Mouse (Mus musculus): ENCODE measurements around the gene Chrne. TPM values are rescaled to one million over a fixed set of nuclear protein-coding genes. Genes with fewer than 3 reads are reported as not detected.
A peak's percentile ranks its signal among the peaks of the same experiment; 100 is the strongest.
"Not testable (repeated sequence)": the region's sequence is repeated elsewhere in the genome, so short reads cannot be mapped to it uniquely, and the experiment has no call there.

The Chrne gene
- total and polyA plus RNA-seq, 3 experiments = 0.30 TPM; not detected in 2

DNA sequence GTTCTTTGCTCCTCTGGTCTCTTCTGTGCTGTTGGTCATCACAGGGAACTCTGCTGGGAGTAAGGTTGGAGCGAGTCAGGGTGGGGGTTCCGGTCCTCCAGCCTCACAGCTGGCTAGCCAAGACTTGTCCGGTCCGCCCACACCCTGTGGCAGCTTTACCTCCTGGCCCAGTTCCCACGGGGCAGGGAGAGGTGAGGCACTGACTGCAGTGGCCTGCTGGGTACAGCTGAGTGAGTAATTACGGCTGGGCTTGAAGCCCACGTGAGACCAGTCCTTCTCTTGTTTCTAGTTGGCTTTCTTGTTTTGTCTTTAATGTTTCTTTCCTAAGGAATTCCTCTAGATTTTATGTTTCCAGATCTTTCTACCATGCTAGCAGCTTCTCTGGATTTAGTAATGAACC is 33.6 kb downstream of the Chrne start:
- DNase-seq = peak; percentile 76

DNA sequence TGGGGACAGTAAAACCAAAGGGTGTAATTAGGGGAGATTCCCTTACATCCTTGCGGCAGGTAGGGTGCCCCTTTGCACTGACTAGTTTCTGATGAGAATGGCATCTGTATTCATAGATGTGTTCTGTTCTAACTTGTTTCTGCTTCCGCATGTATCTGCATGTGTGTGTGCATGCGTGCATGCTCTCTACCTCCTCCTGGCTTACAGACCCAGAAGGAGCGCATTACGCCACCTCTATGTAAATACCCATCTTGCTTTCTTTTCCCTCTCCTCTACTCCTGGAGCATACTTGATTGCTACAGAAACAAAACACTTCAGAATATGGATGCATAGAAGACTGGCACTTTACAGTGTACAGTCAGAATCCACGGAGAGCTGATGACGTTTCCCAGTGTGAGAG is 35.2 kb downstream of the Chrne start:
- DNase-seq = no peak

DNA sequence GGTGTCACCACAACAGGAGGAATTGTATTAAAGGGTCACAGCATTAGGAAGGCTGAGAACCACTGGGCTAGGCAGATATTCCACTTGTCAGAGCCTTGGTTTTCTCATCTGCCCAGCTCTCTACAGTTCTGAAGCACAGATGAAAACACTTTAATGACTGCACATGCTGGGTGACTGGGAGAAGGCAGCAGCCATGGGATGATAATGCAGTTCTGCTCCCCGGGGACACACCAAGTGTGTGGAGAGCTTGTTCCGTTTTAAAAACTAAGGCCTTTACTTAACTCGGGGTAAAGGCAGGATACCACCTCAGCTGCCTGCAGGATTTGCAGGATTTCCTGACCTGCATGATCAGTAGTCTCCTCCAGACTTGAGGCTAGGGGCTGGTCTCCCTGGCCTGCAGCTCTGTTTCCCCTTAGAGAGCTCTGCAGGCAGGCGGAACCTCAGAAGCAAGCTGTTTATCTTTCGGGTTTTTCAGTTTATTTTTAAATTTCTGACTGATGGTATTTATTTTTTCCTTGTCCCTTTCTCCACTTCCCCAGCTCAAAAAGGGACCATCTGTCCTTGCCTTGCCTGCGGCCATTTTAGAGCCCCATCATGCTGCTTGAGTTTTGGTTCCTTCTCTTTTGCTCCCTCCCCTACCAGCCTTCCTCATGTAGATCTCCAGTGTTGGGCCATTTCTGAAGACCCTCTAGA is 35.8 kb downstream of the Chrne start:
- DNase-seq = no peak

DNA sequence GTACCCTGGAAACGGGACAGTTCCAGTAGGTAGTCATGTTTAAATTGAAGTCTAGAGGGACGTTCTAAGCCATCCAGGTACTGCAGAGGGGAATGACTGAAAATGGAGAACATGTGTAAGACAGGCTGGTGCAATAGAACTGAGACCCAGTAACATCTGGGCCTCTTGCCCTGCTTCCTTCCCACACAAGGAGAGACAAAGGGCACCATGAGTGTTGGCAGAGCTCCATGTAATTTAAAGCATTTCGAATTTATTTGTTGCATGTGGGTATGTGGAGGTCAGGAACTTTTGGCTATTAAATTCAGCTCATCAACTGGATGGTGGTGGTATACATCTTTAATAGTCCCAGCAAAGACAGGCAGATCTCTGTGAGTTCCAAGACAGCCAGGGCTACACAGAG is 36.8 kb downstream of the Chrne start:
- DNase-seq = no peak

DNA sequence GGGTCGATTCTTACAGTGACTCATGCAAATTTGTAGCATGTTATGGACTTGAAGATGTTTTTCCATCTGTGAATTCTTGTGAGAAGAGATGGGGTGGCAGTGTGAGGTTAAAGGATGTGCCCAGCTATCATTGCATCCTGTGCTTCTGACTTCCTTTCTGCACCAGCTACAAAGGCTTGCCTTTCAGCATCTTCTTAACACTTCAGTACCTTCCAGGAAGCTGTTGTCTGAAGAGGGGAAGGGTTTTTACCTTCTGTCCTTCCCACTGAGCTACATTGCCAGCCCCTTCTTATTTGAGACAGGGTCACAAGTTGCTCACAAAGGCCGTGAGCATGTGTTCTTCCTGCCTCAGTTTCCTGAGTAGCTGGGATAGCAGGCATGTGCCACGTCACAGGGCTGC is 38.1 kb downstream of the Chrne start:
- DNase-seq = no peak

DNA sequence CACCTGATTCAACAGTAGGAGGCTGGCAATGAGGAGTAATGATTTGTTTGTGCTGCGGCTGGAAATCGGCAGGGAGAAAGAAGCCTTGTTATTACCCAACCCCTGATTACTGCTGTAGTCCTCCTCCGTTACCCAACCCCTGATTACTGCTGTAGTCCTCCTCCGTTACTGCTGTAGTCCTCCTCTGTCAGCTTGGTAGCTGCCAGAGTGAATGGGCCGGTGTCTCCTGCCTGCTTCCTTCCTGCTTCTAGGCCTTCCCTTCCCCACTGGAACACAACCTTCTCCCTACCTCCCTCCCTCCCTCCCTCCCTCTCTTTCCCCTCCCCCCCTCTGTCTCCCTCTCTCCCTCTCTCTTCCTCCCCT is 38.7 kb downstream of the Chrne start:
- DNase-seq = no peak

DNA sequence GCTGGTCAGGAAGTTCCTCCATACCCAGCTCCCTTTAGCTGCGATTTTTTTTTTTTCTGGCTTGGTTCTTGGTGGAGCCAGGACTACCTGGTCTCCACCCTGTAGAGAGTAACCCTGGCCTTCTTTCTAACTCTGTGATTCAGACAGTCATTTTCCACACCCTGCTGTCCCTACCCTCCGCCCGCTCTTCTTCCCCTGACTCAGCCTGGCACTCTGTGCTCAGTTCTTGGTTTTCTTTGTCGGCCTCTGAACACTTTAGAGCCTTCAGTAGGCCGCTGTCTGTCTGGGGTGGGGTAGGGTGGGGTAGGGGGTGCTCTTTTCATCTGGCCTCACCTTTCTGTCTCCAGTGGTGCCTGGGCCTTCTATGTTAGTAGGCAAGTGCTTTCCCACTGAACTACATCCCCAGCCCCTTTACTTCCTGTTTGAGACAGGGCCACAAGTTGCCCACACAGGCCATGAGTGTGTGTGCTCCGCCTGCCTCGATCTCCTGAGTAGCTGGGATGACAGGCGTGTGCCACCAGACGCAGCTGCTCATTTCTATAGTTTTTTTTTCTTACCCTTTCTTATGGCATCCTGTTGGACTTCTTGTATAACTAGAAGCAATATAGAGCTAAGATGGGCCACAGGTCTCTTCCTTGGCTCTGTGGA is 39.2 kb downstream of the Chrne start:
- peak; percentile 59 for DNase-seq

DNA sequence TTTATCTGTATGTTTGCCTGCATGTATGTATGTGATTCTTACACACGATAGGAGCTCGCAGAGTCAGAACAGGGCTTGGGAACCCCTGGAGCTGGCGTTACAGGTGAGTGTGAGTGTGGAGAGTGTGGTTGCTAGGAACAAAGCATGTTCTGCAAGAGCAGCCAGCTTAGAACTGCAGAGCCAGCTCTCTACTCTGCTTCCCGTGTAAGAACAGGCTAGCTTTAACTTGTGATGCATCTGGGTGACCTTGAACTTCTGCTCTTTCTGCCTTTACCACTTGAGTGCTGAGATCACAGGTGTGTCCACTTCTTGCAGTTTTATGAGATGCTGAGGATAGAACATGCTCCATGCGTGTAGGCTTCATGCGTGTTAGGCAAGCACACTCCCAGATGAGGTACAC is 40.1 kb downstream of the Chrne start:
- no peak for DNase-seq

DNA sequence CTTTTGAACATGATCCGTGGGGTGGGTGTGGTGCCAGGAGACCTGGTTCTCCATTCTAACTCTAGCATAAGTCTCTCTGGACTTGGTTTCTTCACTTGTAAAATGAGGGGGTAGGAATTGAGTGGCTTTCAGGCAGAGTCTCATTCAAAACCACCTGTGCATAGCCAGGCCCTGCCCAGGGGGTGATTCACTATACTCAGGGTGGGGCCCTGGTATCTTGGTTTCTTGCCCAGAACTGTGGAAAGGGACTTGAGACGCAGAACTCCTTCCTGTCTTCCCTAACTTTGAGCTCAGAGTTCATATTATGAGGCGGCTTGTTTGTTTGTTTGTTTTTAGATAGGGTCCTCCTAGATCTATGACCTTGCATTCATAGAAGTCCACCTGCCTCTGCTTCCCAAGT is 41.8 kb downstream of the Chrne start:
- no peak for DNase-seq

DNA sequence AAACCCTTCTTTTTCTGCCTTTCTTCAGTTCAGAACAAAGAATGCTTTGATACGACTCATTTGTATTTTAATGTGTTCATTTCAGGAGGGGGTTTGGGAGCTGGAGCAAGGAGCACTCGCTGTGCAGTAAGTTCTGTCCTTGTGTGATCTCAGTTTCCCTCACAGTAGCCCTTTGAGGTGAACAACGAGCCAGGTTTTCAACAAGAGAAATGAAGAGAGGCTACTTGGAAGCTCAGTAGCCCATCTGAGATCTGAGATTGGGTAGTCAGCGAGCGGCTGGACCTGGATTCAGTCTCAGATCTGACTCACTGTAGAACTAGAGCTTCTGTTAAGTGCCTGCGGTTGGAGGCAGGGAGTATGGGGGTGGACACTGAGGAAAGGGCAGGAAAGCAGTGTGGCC is 45.1 kb downstream of the Chrne start:
- DNase-seq = no peak

DNA sequence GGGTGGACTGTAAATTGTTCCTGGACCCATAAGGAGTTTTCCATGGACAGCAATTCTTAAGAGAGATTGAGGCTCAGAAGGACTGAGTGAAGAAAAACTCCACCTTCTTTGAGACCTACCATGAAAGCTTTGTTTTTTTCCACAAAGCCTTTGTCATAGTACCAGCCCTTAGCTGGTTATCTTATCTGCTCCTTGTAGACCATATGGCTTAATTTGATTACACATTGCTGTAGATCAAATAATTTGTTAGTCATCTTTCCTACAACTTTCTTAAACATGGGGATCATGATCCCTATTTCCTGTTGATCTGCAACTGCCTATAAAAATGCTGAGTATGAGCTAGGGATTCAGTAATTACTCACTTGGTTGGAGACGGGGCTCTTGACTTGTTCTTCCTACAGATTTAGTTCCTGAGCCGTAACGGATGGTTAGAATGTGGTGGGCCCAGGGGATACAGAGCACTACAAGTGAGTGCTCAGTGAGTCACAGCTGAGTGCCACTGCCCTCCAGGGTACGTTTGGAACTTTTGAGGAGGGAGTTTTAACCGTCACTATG is 46.6 kb downstream of the Chrne start:
- no peak for DNase-seq

DNA sequence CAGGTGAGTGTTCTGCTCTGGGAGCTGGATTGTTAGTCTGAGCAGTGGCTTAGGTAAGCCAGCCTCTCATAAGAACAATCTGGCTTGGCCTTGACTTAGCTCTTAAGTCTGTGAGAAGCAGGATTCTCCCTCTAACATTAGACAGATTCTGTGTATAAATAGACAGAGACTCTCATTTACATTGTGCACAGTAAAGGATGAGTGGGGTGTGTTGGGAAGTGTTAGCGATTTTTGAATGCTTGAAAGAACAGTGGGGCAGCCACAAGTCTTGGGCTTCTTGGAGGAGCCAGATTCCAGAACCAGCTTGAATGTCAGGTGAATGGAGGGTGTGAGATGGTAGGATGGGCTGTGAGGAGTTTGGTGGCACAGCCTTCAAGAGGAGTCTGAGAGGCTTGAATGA is 47.4 kb downstream of the Chrne start:
- DNase-seq = no peak

DNA sequence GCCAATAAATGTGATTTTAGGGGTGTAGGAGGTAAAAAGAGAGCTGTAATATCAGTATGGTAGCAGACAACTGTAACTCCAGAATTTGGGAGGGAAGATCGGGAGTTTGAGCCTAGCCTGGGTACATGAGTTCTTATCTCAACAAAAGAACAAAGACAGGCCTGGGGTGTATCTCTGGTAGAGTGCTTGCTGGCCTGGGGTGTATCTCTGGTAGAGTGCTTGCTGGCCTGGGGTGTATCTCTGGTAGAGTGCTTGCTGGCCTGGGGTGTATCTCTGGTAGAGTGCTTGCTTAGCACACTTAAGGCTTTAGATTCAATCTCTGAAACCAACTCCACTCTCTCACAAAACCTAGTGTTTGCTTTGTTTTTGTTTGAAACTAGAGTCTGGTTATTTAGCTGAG is 48.4 kb downstream of the Chrne start:
- not testable (repeated sequence) for DNase-seq

DNA sequence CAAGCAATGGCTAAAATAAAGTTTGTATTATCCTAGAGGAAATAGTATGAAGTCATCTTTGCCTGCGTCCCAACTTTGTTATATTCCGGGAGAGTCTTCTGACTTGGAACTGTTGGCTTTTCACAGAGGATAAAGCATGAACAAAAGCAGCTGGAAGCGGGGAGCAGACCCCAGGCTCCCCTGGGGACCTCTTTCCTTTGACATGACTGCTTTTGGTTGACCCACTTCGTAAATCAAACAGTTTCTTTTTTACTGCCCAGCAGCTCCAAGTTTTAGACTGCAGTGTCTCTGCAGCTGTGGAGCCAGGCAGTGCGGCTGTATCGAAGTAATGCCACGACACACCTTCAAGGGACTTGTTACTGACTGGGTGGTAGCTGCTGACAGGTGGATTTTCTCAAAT is 52.4 kb downstream of the Chrne start:
- DNase-seq = no peak

Other genes with a start within 250 kb of the Chrne start
- 10 to 100 TPM; 15.4 to 22.2 TPM for gene Pelp1, start 209.2 kb downstream of the Chrne start, total RNA-seq (2021)
- gene Pelp1, start 209.2 kb downstream of the Chrne start, polyA plus RNA-seq (2012; rRNA removed) = 25.0 and 39.1 TPM in 2 replicates
- gene Arrb2, start 186.6 kb downstream of the Chrne start, total RNA-seq (2021) = 10 to 100 TPM; 27.2 to 27.7 TPM
- gene Arrb2, start 186.6 kb downstream of the Chrne start, polyA plus RNA-seq (2012; rRNA removed) = 24.2 and 26.9 TPM in 2 replicates
- gene Med11, start 167.3 kb downstream of the Chrne start, total RNA-seq (2021) = 10 to 100 TPM; 20.4 to 21.6 TPM
- gene Med11, start 167.3 kb downstream of the Chrne start, polyA plus RNA-seq (2012; rRNA removed) = 8.9 TPM in 2 replicates
- gene Zmynd15, start 159.8 kb downstream of the Chrne start, total RNA-seq (2021) = 1 to 10 TPM; 1.2 to 1.5 TPM
- gene Zmynd15, start 159.8 kb downstream of the Chrne start, polyA plus RNA-seq (2012; rRNA removed) = 4.6 and 5.3 TPM in 2 replicates
- gene Cxcl16, start 159.2 kb downstream of the Chrne start, total RNA-seq (2021) = 10 to 100 TPM in 1 of 2 experiments, 1 to 10 TPM in 1; 9.4 to 14.0 TPM
- 16.2 and 18.7 TPM in 2 replicates for gene Cxcl16, start 159.2 kb downstream of the Chrne start, polyA plus RNA-seq (2012; rRNA removed)
- 1 to 10 TPM in 1 of 2 experiments, under 1 TPM in 1; 0.52 to 1.5 TPM for gene Tm4sf5, start 114.0 kb downstream of the Chrne start, total RNA-seq (2021)
- 0.51 TPM in 1 of 2 replicates, not detected in the other for gene Tm4sf5, start 114.0 kb downstream of the Chrne start, polyA plus RNA-seq (2012; rRNA removed)
- gene Vmo1, start 104.6 kb downstream of the Chrne start, total RNA-seq (2021) = under 1 TPM in 1 of 2 experiments, not detected in 1; 0.45 TPM
- not detected in 2 replicates for gene Vmo1, start 104.6 kb downstream of the Chrne start, polyA plus RNA-seq (2012; rRNA removed)
- gene Gltpd2, start 100.0 kb downstream of the Chrne start, total RNA-seq (2021) = under 1 TPM in 1 of 2 experiments, not detected in 1; 0.23 TPM
- gene Gltpd2, start 100.0 kb downstream of the Chrne start, polyA plus RNA-seq (2012; rRNA removed) = 0.22 and 0.31 TPM in 2 replicates
- 100 to 1,000 TPM; 269 to 295 TPM for gene Psmb6, start 93.8 kb downstream of the Chrne start, total RNA-seq (2021)
- gene Psmb6, start 93.8 kb downstream of the Chrne start, polyA plus RNA-seq (2012; rRNA removed) = 227 and 268 TPM in 2 replicates
- not detected for gene Gm40193, start 86.3 kb downstream of the Chrne start, total RNA-seq (2021)
- gene Gm40193, start 86.3 kb downstream of the Chrne start, polyA plus RNA-seq (2012; rRNA removed) = not detected in 2 replicates
- 10 to 100 TPM in 1 of 2 experiments, 1 to 10 TPM in 1; 8.0 to 10.9 TPM for gene Pld2, start 79.2 kb downstream of the Chrne start, total RNA-seq (2021)
- 12.8 and 18.4 TPM in 2 replicates for gene Pld2, start 79.2 kb downstream of the Chrne start, polyA plus RNA-seq (2012; rRNA removed)
- 10 to 100 TPM; 44.8 to 46.0 TPM for gene Mink1, start 56.3 kb downstream of the Chrne start, total RNA-seq (2021)
- gene Mink1, start 56.3 kb downstream of the Chrne start, polyA plus RNA-seq (2012; rRNA removed) = 59.1 and 62.8 TPM in 2 replicates
- gene 4930544D05Rik, start 3.4 kb downstream of the Chrne start, total RNA-seq (2021) = not detected
- gene 4930544D05Rik, start 3.4 kb downstream of the Chrne start, polyA plus RNA-seq (2012; rRNA removed) = not detected in 2 replicates
- under 1 TPM in 1 of 2 experiments, not detected in 1; 0.12 TPM for gene Gp1ba, start 19.9 kb upstream of the Chrne start, total RNA-seq (2021)
- 0.03 TPM in 1 of 2 replicates, not detected in the other for gene Gp1ba, start 19.9 kb upstream of the Chrne start, polyA plus RNA-seq (2012; rRNA removed)
- 100 to 1,000 TPM in 1 of 2 experiments, 10 to 100 TPM in 1; 76.9 to 106 TPM for gene Rnf167, start 28.0 kb upstream of the Chrne start, total RNA-seq (2021)
- 91.4 and 101 TPM in 2 replicates for gene Rnf167, start 28.0 kb upstream of the Chrne start, polyA plus RNA-seq (2012; rRNA removed)
- gene Slc25a11, start 28.3 kb upstream of the Chrne start, total RNA-seq (2021) = 100 to 1,000 TPM; 124 to 140 TPM
- gene Slc25a11, start 28.3 kb upstream of the Chrne start, polyA plus RNA-seq (2012; rRNA removed) = 118 and 139 TPM in 2 replicates
- gene Pfn1, start 35.4 kb upstream of the Chrne start, total RNA-seq (2021) = 100 to 1,000 TPM; 833 to 893 TPM
- gene Pfn1, start 35.4 kb upstream of the Chrne start, polyA plus RNA-seq (2012; rRNA removed) = 2,948 and 4,143 TPM in 2 replicates
- 10 to 100 TPM; 18.3 to 67.6 TPM for gene Eno3, start 38.0 kb upstream of the Chrne start, total RNA-seq (2021)
- gene Eno3, start 38.0 kb upstream of the Chrne start, polyA plus RNA-seq (2012; rRNA removed) = 8.0 and 16.9 TPM in 2 replicates
- gene Spag7, start 50.2 kb upstream of the Chrne start, total RNA-seq (2021) = 10 to 100 TPM; 83.5 to 85.9 TPM
- 12.3 and 16.0 TPM in 2 replicates for gene Spag7, start 50.2 kb upstream of the Chrne start, polyA plus RNA-seq (2012; rRNA removed)
- gene Camta2, start 68.9 kb upstream of the Chrne start, total RNA-seq (2021) = 10 to 100 TPM; 36.8 to 51.7 TPM
- 44.8 and 58.4 TPM in 2 replicates for gene Camta2, start 68.9 kb upstream of the Chrne start, polyA plus RNA-seq (2012; rRNA removed)
- 10 to 100 TPM in 1 of 2 experiments, 1 to 10 TPM in 1; 8.2 to 15.7 TPM for gene Inca1, start 80.9 kb upstream of the Chrne start, total RNA-seq (2021)
- gene Inca1, start 80.9 kb upstream of the Chrne start, polyA plus RNA-seq (2012; rRNA removed) = 12.9 and 15.8 TPM in 2 replicates
- gene Kif1c, start 81.3 kb upstream of the Chrne start, total RNA-seq (2021) = 100 to 1,000 TPM; 184 to 214 TPM
- 71.5 and 79.5 TPM in 2 replicates for gene Kif1c, start 81.3 kb upstream of the Chrne start, polyA plus RNA-seq (2012; rRNA removed)
- gene Zfp3, start 145.0 kb upstream of the Chrne start, total RNA-seq (2021) = 10 to 100 TPM in 1 of 2 experiments, 1 to 10 TPM in 1; 8.0 to 12.6 TPM
- gene Zfp3, start 145.0 kb upstream of the Chrne start, polyA plus RNA-seq (2012; rRNA removed) = 1.5 and 2.0 TPM in 2 replicates
- 1 to 10 TPM in 1 of 2 experiments, under 1 TPM in 1; 0.81 to 3.5 TPM for gene Scimp, start 193.4 kb upstream of the Chrne start, total RNA-seq (2021)
- gene Scimp, start 193.4 kb upstream of the Chrne start, polyA plus RNA-seq (2012; rRNA removed) = 1.2 and 1.3 TPM in 2 replicates
- gene Rabep1, start 225.6 kb upstream of the Chrne start, total RNA-seq (2021) = 100 to 1,000 TPM; 141 to 170 TPM
- 21.3 and 25.9 TPM in 2 replicates for gene Rabep1, start 225.6 kb upstream of the Chrne start, polyA plus RNA-seq (2012; rRNA removed)

Measured in adrenal gland, adult 2 months (tissue).